Mouse (Mus musculus) C3H10T1/2 (cell line): Measurements from ENCODE around the gene Olfr1097. TPM values are rescaled to one million over a fixed set of nuclear protein-coding genes. Genes with fewer than 3 reads are reported as not detected.

Experiments
- polyA plus RNA-seq, 2 experiments: library from polyadenylated mRNA; unstranded; fragments of >200 nt; fragmentation: generic; extraction: Trizol; gene quantifications; one replicate each; pipeline ENCODE4 v1.2.1; 2012; ENCODE audit warnings: missing spikeins in 2 of 2

Gene Olfr1097
- not detected for polyA plus RNA-seq

DNA sequence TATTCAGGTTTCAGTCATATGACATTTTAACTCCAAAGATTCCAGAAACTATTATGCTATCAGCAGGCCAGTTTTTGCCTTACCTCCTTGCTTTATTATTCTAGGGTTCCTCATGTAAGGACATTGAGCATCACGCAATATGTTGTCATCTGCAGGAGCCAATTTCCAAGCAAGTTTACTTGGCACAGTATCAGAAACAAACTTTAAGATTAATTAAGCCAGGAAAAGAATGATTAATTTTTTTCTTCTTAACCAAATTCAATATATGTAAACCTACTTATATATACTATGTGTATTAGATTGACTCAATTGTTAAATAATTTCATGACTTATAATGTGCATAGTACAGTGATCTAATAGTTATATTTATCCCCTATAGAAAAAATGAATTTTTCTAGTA is at the start of gene Olfr1097:
Olfr1097 (minus strand) TSS at position 101 of the 400 bp plus-strand sequence.

DNA sequence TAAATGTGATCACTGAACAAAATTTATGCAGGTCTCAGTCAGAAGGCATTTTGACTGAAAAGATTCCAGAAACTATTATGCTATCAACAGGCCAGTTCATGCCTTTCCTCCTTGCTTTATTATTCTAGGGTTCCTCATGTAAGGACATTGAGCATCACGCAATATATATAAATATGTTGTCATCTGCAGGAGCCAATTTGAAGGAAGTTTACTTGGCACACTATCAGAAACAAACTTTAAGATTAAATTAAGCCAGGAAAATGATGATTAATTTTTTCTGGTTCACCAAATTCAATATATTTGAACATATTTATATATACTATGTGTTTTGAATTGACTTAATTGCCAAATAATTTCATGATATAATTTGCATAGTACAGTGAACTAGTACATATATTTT is 32.4 kb upstream of the Olfr1097 start, which contains the start of gene Olfr1098:
Olfr1098 (minus strand) TSS at position 101 of the 400 bp plus-strand sequence.

DNA sequence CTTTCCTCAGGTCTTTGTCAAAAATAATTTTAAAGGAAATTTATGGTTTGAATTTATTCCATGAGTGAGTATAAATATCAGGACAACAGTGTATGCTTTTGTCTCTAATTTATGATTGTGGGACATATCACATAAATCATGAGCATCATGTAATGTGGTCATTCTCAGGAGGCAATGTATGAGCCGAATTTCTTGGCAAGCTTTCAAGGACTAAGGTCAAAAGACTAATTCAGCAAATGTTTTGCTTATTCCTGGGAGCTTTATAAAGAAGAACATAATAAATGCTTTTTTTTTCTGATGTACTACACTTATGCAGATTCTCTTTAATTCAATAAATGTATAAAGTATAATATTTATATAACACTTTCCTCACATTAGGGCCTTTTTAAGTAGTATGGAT is 17.3 kb downstream of the Olfr1097 start, which contains the start of gene Gm13723:
Gm13723 (minus strand) TSS at position 101 of the 400 bp plus-strand sequence.

DNA sequence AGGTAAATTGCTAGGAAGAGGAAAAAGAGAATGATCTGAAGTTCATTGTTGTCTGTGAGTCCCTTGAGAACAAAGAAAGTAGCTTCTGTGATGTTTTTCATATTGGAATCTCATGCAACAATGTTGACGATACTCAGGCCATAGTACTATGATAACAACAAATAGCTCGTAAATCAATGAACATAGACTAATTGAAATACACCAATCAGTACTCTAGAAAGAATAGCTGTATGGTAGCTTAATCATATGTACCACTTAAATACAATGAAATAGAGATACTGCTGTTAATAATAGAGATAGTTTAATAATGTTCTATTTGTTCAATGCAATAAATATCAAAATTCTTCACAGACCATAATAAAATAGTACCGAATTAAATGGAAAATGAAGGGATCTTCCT is 40.4 kb downstream of the Olfr1097 start, which contains the start of gene Olfr1095:
Olfr1095 (minus strand) TSS at position 101 of the 400 bp plus-strand sequence.

Other genes starting within 250 kb of the Olfr1097 start
- gene Olfr1085, start 230.2 kb downstream of the Olfr1097 start, polyA plus RNA-seq, result not detected
- gene Olfr1086, start 212.1 kb downstream of the Olfr1097 start, polyA plus RNA-seq, result not detected
- not detected for gene Olfr1087, start 193.8 kb downstream of the Olfr1097 start, polyA plus RNA-seq
- gene Olfr1089, start 158.5 kb downstream of the Olfr1097 start, polyA plus RNA-seq, result not detected
- not detected for gene Olfr1090, start 133.2 kb downstream of the Olfr1097 start, polyA plus RNA-seq
- gene Olfr1093, start 109.7 kb downstream of the Olfr1097 start, polyA plus RNA-seq, result not detected
- gene Olfr141, start 82.2 kb downstream of the Olfr1097 start, polyA plus RNA-seq, result not detected
- gene Olfr1094, start 67.6 kb downstream of the Olfr1097 start, polyA plus RNA-seq, result not detected
- gene Olfr1095, start 40.5 kb downstream of the Olfr1097 start, polyA plus RNA-seq, result not detected
- gene Gm13723, start 17.4 kb downstream of the Olfr1097 start, polyA plus RNA-seq, result not detected
- not detected for gene Olfr1098, start 32.3 kb upstream of the Olfr1097 start, polyA plus RNA-seq
- gene Olfr1099, start 68.5 kb upstream of the Olfr1097 start, polyA plus RNA-seq, result not detected
- gene Olfr1100, start 87.7 kb upstream of the Olfr1097 start, polyA plus RNA-seq, result not detected
- not detected for gene Olfr1101, start 99.0 kb upstream of the Olfr1097 start, polyA plus RNA-seq
- not detected for gene Olfr1102, start 106.2 kb upstream of the Olfr1097 start, polyA plus RNA-seq
- gene Olfr1104, start 134.9 kb upstream of the Olfr1097 start, polyA plus RNA-seq, result not detected
- gene Olfr1105, start 144.3 kb upstream of the Olfr1097 start, polyA plus RNA-seq, result not detected
- not detected for gene Olfr1106, start 160.1 kb upstream of the Olfr1097 start, polyA plus RNA-seq
- not detected for gene Olfr1107, start 183.6 kb upstream of the Olfr1097 start, polyA plus RNA-seq
- gene Olfr1109, start 203.8 kb upstream of the Olfr1097 start, polyA plus RNA-seq, result not detected
- gene Olfr259, start 222.4 kb upstream of the Olfr1097 start, polyA plus RNA-seq, result not detected
- not detected for gene Olfr1110, start 248.1 kb upstream of the Olfr1097 start, polyA plus RNA-seq